Comparison of ENCODE assay signal across 8 mouse cellular contexts in genomic region chr8:123062721-123063120, GRCm38 (mm10). TPM values are rescaled to one million over a fixed set of nuclear protein-coding genes. Genes with fewer than 3 reads are reported as not detected.
DNase-seq lines count a peak whose midpoint lies in the region; ATAC-seq and TF ChIP-seq lines count a peak whose summit lies in the region.

TSS of gene Spg7 (plus strand) at chr8:123062942.

- ATAC-seq in inflammation-experienced regulatory T-cells, adult 6 months = no peak

- TF ChIP-seq EP300 in heart, adult 2 months (IDR thresholded peaks at IDR 0.05; ENCODE audit: insufficient read depth, low read depth, low read length) = no peak

- H3K4me3 ChIP-seq in heart, adult 2 months = no peak within 1 kb of the TSS
- no peak within 1 kb of the TSS for H3K4me3 ChIP-seq in megakaryocyte, embryonic 14.5 days (replicated peaks)

- 73% methylated on average over 7 of the region's 7 CpGs for WGBS in heart, adult 2 months

- DNase-seq in heart, adult 2 months = no peak
- DNase-seq in heart, adult 11 months = no peak
- no peak for DNase-seq in adrenal gland, adult 8-10 months
- DNase-seq in gastrocnemius, adult 8-10 months (ENCODE audit: low spot score in 2 of 2) = no peak
- DNase-seq in frontal cortex, postnatal 14 days (ENCODE audit: low spot score in 2 of 2) = no peak
- DNase-seq in right cerebral cortex, postnatal 25 days = no peak

- H3K4me1 ChIP-seq in heart, adult 2 months (ENCODE audit: control insufficient read depth, insufficient read depth, low read length) = peaks cover 7% of the 10 kb centered on the region
- H3K4me1 ChIP-seq in megakaryocyte, embryonic 14.5 days = peaks cover 46% of the 10 kb centered on the region

- H3K27ac ChIP-seq in heart, adult 2 months = no peak within 1 kb of the TSS

- TF ChIP-seq CTCF in heart, adult 2 months (IDR thresholded peaks at IDR 0.05) = no peak

- peaks cover 2% of the 10 kb centered on the region; the same call in 1 of the 2 replicates for H3K79me2 ChIP-seq in heart, adult 2 months (replicated peaks; ENCODE audit: control insufficient read depth, insufficient read depth, low read length)

- no peak for TF ChIP-seq POLR2A in heart, adult 2 months (IDR thresholded peaks at IDR 0.05; ENCODE audit: insufficient read depth, low read depth, low read length)

- no peaks in the 10 kb centered on the region for H3K27me3 ChIP-seq in heart, adult 2 months (ENCODE audit: control insufficient read depth, insufficient read depth, low read length)
- H3K27me3 ChIP-seq in megakaryocyte, embryonic 14.5 days (replicated peaks) = no peaks in the 10 kb centered on the region

- intact Hi-C loops in heart, adult 2 months (cut with DNase I) = no loop called here

- H3K9me3 ChIP-seq in megakaryocyte, embryonic 14.5 days = no peaks in the 10 kb centered on the region

- H3K36me3 ChIP-seq in heart, adult 2 months (ENCODE audit: control insufficient read depth, insufficient read depth, low read length) = peaks cover 3% of the 10 kb centered on the region; the same call in 1 of the 2 replicates
- H3K36me3 ChIP-seq in megakaryocyte, embryonic 14.5 days (replicated peaks; ENCODE audit: low read length) = peaks cover 20% of the 10 kb centered on the region

- H3K9ac ChIP-seq in heart, adult 2 months (ENCODE audit: low read depth, low read length) = no peak within 1 kb of the TSS

RNA-seq across cellular contexts. Expression of gene Spg7, which starts in this region (rescaled TPM):
- total RNA-seq in heart, adult 2 months (2021) = 10 to 100 TPM; 74.4 to 88.2 TPM
- polyA plus RNA-seq in heart, adult 2 months (2012; rRNA removed) = 95.9 and 113 TPM in 2 replicates
- total RNA-seq in adrenal gland, adult 8-10 months (2022) = 100 to 1,000 TPM in 1 of 4 experiments, 10 to 100 TPM in 3; 85.0 to 103 (median 86.7) TPM
- total RNA-seq in gastrocnemius, adult 8-10 months (2022) = 10 to 100 TPM; 74.1 to 81.0 (median 77.4) TPM
- 10 to 100 TPM; 16.5 to 35.2 (median 19.0) TPM for polyA plus RNA-seq in inflammation-experienced regulatory T-cells, adult 6 months (2017; shearing (Covaris generic))
- polyA plus RNA-seq in megakaryocyte, embryonic 14.5 days (2012; ENCODE audit: insufficient read depth, low replicate concordance) = 9.5 and 14.6 TPM in 2 replicates
